Mouse (Mus musculus) brain, embryonic 14.5 days (tissue): ENCODE results near the gene Sult6b2. TPM values are rescaled to one million over a fixed set of nuclear protein-coding genes. Genes with fewer than 3 reads are reported as not detected.
A peak's percentile ranks its signal among the peaks of the same experiment; 100 is the strongest.

Source experiments
- DNase-seq: peaks from one replicate; pipeline ENCODE4 v3.0.0-alpha.2; 2011; ENCODE audit warnings: low read depth
- CTCF ChIP-seq: fragments of 200-500 bp; IDR thresholded peaks from 2 replicates; pipeline ENCODE4 v1.5.1; 2012; ENCODE audit warnings: inconsistent platforms, mild to moderate bottlenecking, moderate library complexity, borderline replicate concordance; ENCODE audit not compliant: insufficient read depth, insufficient read length; ENCODE audit errors: extremely low read depth
- POLR2A ChIP-seq: fragments of 200-500 bp; IDR thresholded peaks from 2 replicates; pipeline ENCODE4 v1.6.1; 2012; ENCODE audit warnings: mild to moderate bottlenecking, inconsistent platforms, borderline replicate concordance; ENCODE audit not compliant: poor library complexity, insufficient read depth, insufficient read length, severe bottlenecking; ENCODE audit errors: extremely low read depth
- polyA plus RNA-seq: library from polyadenylated mRNA; depleted of rRNA; stranded (reverse); fragments of >200 nt; gene quantifications from 2 replicates; pipeline ENCODE4 v1.2.3, GENCODE M21; 2012; rRNA removed

The Sult6b2 gene
- 0.15 and 0.25 TPM in 2 replicates for polyA plus RNA-seq

GRCm38 (mm10) chr6:142804402-142804801 lies at the start of gene Sult6b2:
Sult6b2 (minus strand) TSS chr6:142804502.
- DNase-seq: no peak
- TF ChIP-seq POLR2A: no peak
- no peak for TF ChIP-seq CTCF

- no peak for DNase-seq
- no peak for TF ChIP-seq POLR2A
Measured at GRCm38 (mm10) chr6:142852419-142853377, 48.4 kb upstream of the Sult6b2 start.

GRCm38 (mm10) chr6:142850436-142850835 lies 46.1 kb upstream of the Sult6b2 start:
- no peak for DNase-seq
- no peak for TF ChIP-seq CTCF
- no peak for TF ChIP-seq POLR2A

GRCm38 (mm10) chr6:142849326-142849725 lies 45.0 kb upstream of the Sult6b2 start:
- no peak for DNase-seq
- TF ChIP-seq POLR2A: no peak
- no peak for TF ChIP-seq CTCF

- no peak for TF ChIP-seq CTCF
- no peak for TF ChIP-seq POLR2A
- no peak for DNase-seq
Measured at GRCm38 (mm10) chr6:142847914-142848674, 43.8 kb upstream of the Sult6b2 start.

- TF ChIP-seq POLR2A: no peak
- TF ChIP-seq CTCF: no peak
- DNase-seq: no peak
Measured at GRCm38 (mm10) chr6:142846855-142847254, 42.6 kb upstream of the Sult6b2 start.

GRCm38 (mm10) chr6:142845066-142845465 lies 40.8 kb upstream of the Sult6b2 start:
- DNase-seq: no peak
- TF ChIP-seq POLR2A (no peak), CTCF (no peak)

GRCm38 (mm10) chr6:142844061-142844460 lies 39.8 kb upstream of the Sult6b2 start:
- no peak for TF ChIP-seq CTCF
- TF ChIP-seq POLR2A: no peak
- no peak for DNase-seq

GRCm38 (mm10) chr6:142838501-142838900 lies 34.2 kb upstream of the Sult6b2 start:
- DNase-seq: no peak
- TF ChIP-seq POLR2A: no peak
- no peak for TF ChIP-seq CTCF

GRCm38 (mm10) chr6:142837326-142837725 lies 33.0 kb upstream of the Sult6b2 start:
- TF ChIP-seq CTCF (no peak), POLR2A (no peak)
- DNase-seq: no peak

- no peak for TF ChIP-seq CTCF
- no peak for TF ChIP-seq POLR2A
- peak; percentile 78 for DNase-seq
Measured at GRCm38 (mm10) chr6:142835726-142836125, 31.4 kb upstream of the Sult6b2 start.

- DNase-seq: no peak
- no peak for TF ChIP-seq POLR2A
- no peak for TF ChIP-seq CTCF
Measured at GRCm38 (mm10) chr6:142834911-142835310, 30.6 kb upstream of the Sult6b2 start.

GRCm38 (mm10) chr6:142831706-142832105 lies 27.4 kb upstream of the Sult6b2 start:
- TF ChIP-seq CTCF: no peak
- no peak for TF ChIP-seq POLR2A
- DNase-seq: no peak

GRCm38 (mm10) chr6:142831243-142831642 lies 26.9 kb upstream of the Sult6b2 start:
- no peak for DNase-seq
- TF ChIP-seq POLR2A (no peak), CTCF (peak; percentile 15; the same call in 1 of the 2 replicates)

GRCm38 (mm10) chr6:142830221-142830620 lies 25.9 kb upstream of the Sult6b2 start:
- TF ChIP-seq POLR2A (no peak), CTCF (no peak)
- no peak for DNase-seq
